8 mouse cellular contexts compared by ENCODE assay signal in the genomic region with DNA sequence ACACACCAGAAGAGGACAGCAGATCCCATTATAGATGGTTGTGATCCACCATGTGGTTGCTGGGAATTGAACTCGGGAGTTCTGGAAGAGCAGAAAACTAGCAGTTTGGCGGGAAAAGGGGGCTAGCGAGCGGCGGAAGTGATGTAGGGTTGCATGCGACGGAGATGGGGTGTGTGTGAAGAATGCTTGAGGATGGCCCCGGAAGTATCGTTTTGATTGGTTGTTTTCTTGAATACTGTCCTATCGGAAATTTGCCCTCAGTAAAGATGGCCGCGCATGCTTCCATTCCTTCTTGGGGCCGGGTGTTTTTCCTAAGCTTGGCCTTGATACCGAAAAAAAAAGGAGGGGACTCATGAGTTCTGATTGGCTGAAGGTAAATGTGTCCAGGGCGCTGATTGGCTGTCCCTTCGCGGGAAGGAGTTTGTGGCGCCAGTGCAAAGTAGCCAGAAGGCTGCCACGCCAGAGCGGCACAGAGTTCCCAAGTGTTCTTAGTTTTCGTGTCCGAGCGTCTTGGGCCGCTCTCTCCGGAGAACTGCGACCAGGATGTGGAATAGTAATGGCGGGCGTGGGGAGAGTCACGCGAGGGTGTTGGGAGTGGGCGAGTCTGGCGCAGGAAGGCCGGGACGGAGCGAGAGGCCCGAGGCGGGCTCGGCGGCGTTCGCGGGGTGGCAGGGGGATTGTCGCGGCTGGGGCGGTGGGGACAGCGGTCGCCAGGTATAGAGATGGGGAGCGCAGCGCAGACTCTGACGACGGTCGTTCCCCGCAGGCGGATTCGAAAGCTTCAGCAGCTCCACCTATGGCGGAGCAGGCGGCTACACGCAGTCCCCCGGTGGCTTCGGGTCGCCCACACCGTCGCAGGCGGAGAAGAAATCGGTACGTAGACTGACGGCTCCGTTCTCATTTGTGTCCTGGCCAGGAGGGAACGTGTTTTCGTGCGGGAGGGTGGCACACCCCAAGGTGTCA. TPM values are rescaled to one million over a fixed set of nuclear protein-coding genes. Genes with fewer than 3 reads are reported as not detected.
A peak's percentile ranks its signal among the peaks of the same experiment; 100 is the strongest.
DNase-seq lines count a peak whose midpoint lies in the region; ATAC-seq and TF ChIP-seq lines count a peak whose summit lies in the region.

A gene (plus strand): TSS at position 419 of the 963 bp plus-strand sequence.

- H3K36me3 ChIP-seq in G1E (replicated peaks), result peaks cover 39% of the 10 kb centered on the region
- no peaks in the 10 kb centered on the region; the same call in 1 of the 2 replicates for H3K36me3 ChIP-seq in forebrain, embryonic 16.5 days (ENCODE audit: control insufficient read depth, insufficient read depth)
- H3K36me3 ChIP-seq in lung, embryonic 14.5 days (ENCODE audit: insufficient read depth), result peaks cover 33% of the 10 kb centered on the region
- peaks cover 20% of the 10 kb centered on the region for H3K36me3 ChIP-seq in thymus, adult 2 months (ENCODE audit: control insufficient read depth, insufficient read depth, low read length)

- peaks cover 32% of the 10 kb centered on the region for H3K4me1 ChIP-seq in G1E (ENCODE audit: insufficient read depth, low read depth, low read length)
- peaks cover 11% of the 10 kb centered on the region for H3K4me1 ChIP-seq in forebrain, embryonic 16.5 days (replicated peaks; ENCODE audit: control insufficient read depth, insufficient read depth, low read length)
- H3K4me1 ChIP-seq in lung, embryonic 14.5 days (ENCODE audit: insufficient read depth), result no peaks in the 10 kb centered on the region
- H3K4me1 ChIP-seq in olfactory bulb, adult 2 months (ENCODE audit: control insufficient read depth, insufficient read depth, low read length), result 0 out of 2 replicates have a peak, but pooled peaks cover 2% of the 10 kb centered on the region
- H3K4me1 ChIP-seq in thymus, adult 2 months (replicated peaks; ENCODE audit: control insufficient read depth, insufficient read depth, low read length), result peaks cover 6% of the 10 kb centered on the region; the same call in 1 of the 2 replicates

- intact Hi-C loops in heart, postnatal 36 days (cut with DNase I), result loop anchor here (2.0 kb wide), 1 partner anchor 35 kb away; a partner anchor contains a TSS

- peak within 1 kb of the TSS; percentile 63 for H3K9ac ChIP-seq in forebrain, embryonic 16.5 days (replicated peaks; ENCODE audit: low read depth, low read length)
- peak within 1 kb of the TSS; percentile 80 for H3K9ac ChIP-seq in lung, embryonic 14.5 days

- WGBS in forebrain, embryonic 16.5 days, result under 1% methylated on average over 63 of the region's 71 CpGs
- under 1% methylated on average over 71 of the region's 71 CpGs for WGBS in lung, embryonic 14.5 days
- WGBS in olfactory bulb, adult 2 months, result under 1% methylated on average over 71 of the region's 71 CpGs
- WGBS in thymus, adult 2 months, result under 1% methylated on average over 71 of the region's 71 CpGs

- DNase-seq in G1E (ENCODE audit: low spot score), result peak; percentile 93
- peak; percentile 98 to 99 for DNase-seq in cerebellum, adult 18-20 months
- peak; percentile 98 to 99 for DNase-seq in heart, postnatal 36 days
- peak; percentile 99 for DNase-seq in layer of hippocampus, adult 2 months (ENCODE audit: low spot score in 2 of 2)
- DNase-seq in lung, embryonic 14.5 days, result peak; percentile 100
- DNase-seq in thymus, adult 2 months, result peak; percentile 99

- no peaks in the 10 kb centered on the region for H3K27me3 ChIP-seq in G1E (ENCODE audit: insufficient read depth, low read length)
- no peaks in the 10 kb centered on the region for H3K27me3 ChIP-seq in forebrain, embryonic 16.5 days (replicated peaks; ENCODE audit: control insufficient read depth, insufficient read depth, low read length)
- H3K27me3 ChIP-seq in lung, embryonic 14.5 days (ENCODE audit: insufficient read depth, low read length), result no peaks in the 10 kb centered on the region
- no peaks in the 10 kb centered on the region for H3K27me3 ChIP-seq in thymus, adult 2 months (ENCODE audit: control insufficient read depth, insufficient read depth, low read length)

- no peaks in the 10 kb centered on the region for H3K9me3 ChIP-seq in G1E (replicated peaks)
- H3K9me3 ChIP-seq in forebrain, embryonic 16.5 days (ENCODE audit: control insufficient read depth, low read length), result no peaks in the 10 kb centered on the region
- no peaks in the 10 kb centered on the region for H3K9me3 ChIP-seq in lung, embryonic 14.5 days (ENCODE audit: low read depth, low read length)

- TF ChIP-seq POLR2A in olfactory bulb, adult 2 months (IDR thresholded peaks at IDR 0.05; ENCODE audit: insufficient read depth, low read depth, low read length), result no peak
- TF ChIP-seq POLR2A in thymus, adult 2 months (IDR thresholded peaks at IDR 0.05; ENCODE audit: control insufficient read depth, extremely low read depth, insufficient read depth, low read length, poor library complexity), result peak; percentile 63; the same call in 1 of the 2 replicates

- peak within 1 kb of the TSS; percentile 88 for H3K4me2 ChIP-seq in forebrain, embryonic 16.5 days (ENCODE audit: low read length)
- peak within 1 kb of the TSS; percentile 79 for H3K4me2 ChIP-seq in lung, embryonic 14.5 days

- ATAC-seq in G1E (ENCODE audit: extremely low read depth, insufficient number of reproducible peaks, low FRiP score, poor library complexity, severe bottlenecking), result peak; percentile 98
- ATAC-seq in forebrain, embryonic 16.5 days, result peak; percentile 99
- ATAC-seq in lung, embryonic 14.5 days (ENCODE audit: insufficient read depth), result peak; percentile 97

- no peak for TF ChIP-seq CTCF in G1E (IDR thresholded peaks at IDR 0.05; ENCODE audit: low read depth, low read length)
- no peak for TF ChIP-seq CTCF in layer of hippocampus, adult 2 months (conservative IDR thresholded peaks at IDR 0.05)
- TF ChIP-seq CTCF in lung, embryonic 14.5 days (IDR thresholded peaks at IDR 0.05; ENCODE audit: low read depth), result no peak
- no peak for TF ChIP-seq CTCF in olfactory bulb, adult 2 months (IDR thresholded peaks at IDR 0.05; ENCODE audit: insufficient read depth, low read depth, low read length)
- TF ChIP-seq CTCF in thymus, adult 2 months (IDR thresholded peaks at IDR 0.05; ENCODE audit: borderline replicate concordance, control insufficient read depth, extremely low read depth, insufficient read depth, low read length, poor library complexity), result 0 out of 2 replicates have a peak, but pooled peaks have one; percentile 24

- peak within 1 kb of the TSS; percentile 93 for H3K4me3 ChIP-seq in G1E (ENCODE audit: low read depth, low read length)
- H3K4me3 ChIP-seq in forebrain, embryonic 16.5 days (replicated peaks; ENCODE audit: low read length), result peak within 1 kb of the TSS; percentile 81
- peak within 1 kb of the TSS; percentile 79 for H3K4me3 ChIP-seq in layer of hippocampus, adult 2 months
- peak within 1 kb of the TSS; percentile 92 for H3K4me3 ChIP-seq in lung, embryonic 14.5 days (ENCODE audit: low read depth, low read length)
- peak within 1 kb of the TSS; percentile 95 for H3K4me3 ChIP-seq in olfactory bulb, adult 2 months (ENCODE audit: insufficient read depth, low read depth, low read length)
- peak within 1 kb of the TSS; percentile 92 for H3K4me3 ChIP-seq in thymus, adult 2 months (ENCODE audit: control insufficient read depth, insufficient read depth, low read length)

- H3K27ac ChIP-seq in forebrain, embryonic 16.5 days (ENCODE audit: low read length), result no peak within 1 kb of the TSS
- H3K27ac ChIP-seq in layer of hippocampus, adult 2 months, result peak within 1 kb of the TSS; percentile 69
- peak within 1 kb of the TSS; percentile 70 for H3K27ac ChIP-seq in lung, embryonic 14.5 days (ENCODE audit: low read depth)
- H3K27ac ChIP-seq in olfactory bulb, adult 2 months (ENCODE audit: insufficient read depth, low read depth, low read length), result no peak within 1 kb of the TSS
- H3K27ac ChIP-seq in thymus, adult 2 months (ENCODE audit: control insufficient read depth, insufficient read depth, low read length), result no peak within 1 kb of the TSS

RNA-seq across cellular contexts. Expression of the gene that starts here (rescaled TPM):
- 48.8 and 56.5 TPM in 2 replicates for total RNA-seq in G1E (2014; fragmentation: Nextera tagmentation)
- 76.3 and 83.1 TPM in 2 replicates for total RNA-seq in G1E (2017)
- polyA plus RNA-seq in G1E (2012), result 109 and 132 TPM in 2 replicates
- 55.8 and 61.7 TPM in 2 replicates for polyA plus RNA-seq in forebrain, embryonic 16.5 days (2015; fragmentation: Nextera tagmentation; extraction: Ambion mirVana)
- 10 to 100 TPM; 11.6 to 15.0 TPM for total RNA-seq in heart, postnatal 36 days (2021)
- total RNA-seq in layer of hippocampus, adult 2 months (2021), result 10 to 100 TPM; 11.9 to 16.0 TPM
- 127 and 129 TPM in 2 replicates for polyA plus RNA-seq in lung, embryonic 14.5 days (2014; fragmentation: Nextera tagmentation; extraction: Ambion mirVana)
- polyA plus RNA-seq in olfactory bulb, adult 2 months (2012; ENCODE audit: insufficient read depth, insufficient read length, low replicate concordance, missing spikeins), result not detected in 2 replicates
- polyA plus RNA-seq in thymus, adult 2 months (2012; rRNA removed), result 52.5 and 61.4 TPM in 2 replicates

Comparison
In these comparisons a context has a peak if more than half of its experiments do, and no peak if none do; other contexts are left out.
1. RNA of the gene that starts here (polyA plus RNA-seq): 127 to 129 TPM in lung, embryonic 14.5 days, 109 to 132 TPM in G1E, 55.8 to 61.7 TPM in forebrain, embryonic 16.5 days and 52.5 to 61.4 TPM in thymus, adult 2 months; not detected in olfactory bulb, adult 2 months; every median in the first group is over 10 times any median in the second.
2. H3K27ac ChIP-seq: peak in layer of hippocampus, adult 2 months (single experiment) and lung, embryonic 14.5 days (single experiment); none in forebrain, embryonic 16.5 days (single experiment), olfactory bulb, adult 2 months (single experiment) and thymus, adult 2 months (single experiment).
3. Peak in every context shown above with its lines, with median percentiles within 50 percentile points of each other: ATAC-seq, DNase-seq and H3K4me3 ChIP-seq.